Mouse (Mus musculus) hindbrain, embryonic 15.5 days (tissue): Measurements from ENCODE around the gene Dnajc17. TPM values are rescaled to one million over a fixed set of nuclear protein-coding genes. Genes with fewer than 3 reads are reported as not detected.

Experiments used
- ATAC-seq: fragments of 200-750 bp; cut with Nextera tagmentation; 2 replicates; pipeline ENCODE4 v1.8.0; 2017; ENCODE audit warnings: low read depth, moderate number of reproducible peaks, moderate TSS enrichment; ENCODE audit not compliant: low FRiP score
- H3K27ac ChIP-seq: fragments of 300-500 bp; sonication (generic); replicated peaks from 2 replicates; pipeline ENCODE4 v1.5.1; 2015; ENCODE audit warnings: mild to moderate bottlenecking, inconsistent platforms
- H3K27me3 ChIP-seq: fragments of 300-500 bp; sonication (generic); 2 replicates; pipeline ENCODE4 v1.6.1; 2015; ENCODE audit warnings: control low read depth, inconsistent platforms
- H3K36me3 ChIP-seq: fragments of 300-500 bp; sonication (generic); 2 replicates; pipeline ENCODE4 v1.6.1; 2015; ENCODE audit warnings: control low read depth, inconsistent platforms
- H3K4me1 ChIP-seq: fragments of 300-500 bp; sonication (generic); replicated peaks from 2 replicates; pipeline ENCODE4 v1.6.1; 2015; ENCODE audit warnings: control low read depth, inconsistent platforms
- H3K4me2 ChIP-seq: fragments of 300-500 bp; sonication (generic); 2 replicates; pipeline ENCODE4 v1.6.1; 2015; ENCODE audit warnings: moderate library complexity, mild to moderate bottlenecking, inconsistent platforms
- H3K4me3 ChIP-seq: fragments of 300-500 bp; sonication (generic); 2 replicates; pipeline ENCODE4 v1.5.1; 2015; ENCODE audit warnings: mild to moderate bottlenecking, inconsistent platforms
- H3K9ac ChIP-seq: fragments of 300-500 bp; sonication (generic); 2 replicates; pipeline ENCODE4 v1.6.1; 2015; ENCODE audit warnings: inconsistent platforms
- H3K9me3 ChIP-seq: fragments of 300-500 bp; sonication (generic); 2 replicates; pipeline ENCODE4 v1.6.1; 2016; ENCODE audit warnings: control low read depth, inconsistent platforms
- WGBS: fragments of 180-500 bp; shearing (Covaris S2); methylation state at CpG from one replicate; pipeline ENCODE4 v1.1.7; 2015; 5-methylcytosine and 5-hydroxymethylcytosine counted together
- polyA plus RNA-seq: library from polyadenylated mRNA; unstranded; fragments of >200 nt; fragmentation: Nextera tagmentation; extraction: Ambion mirVana; gene quantifications from 2 replicates; pipeline ENCODE4 v1.2.1, GENCODE M21; 2015

Dnajc17 gene
- polyA plus RNA-seq, result 22.6 and 24.8 TPM in 2 replicates

- Histone ChIP-seq H3K4me3 (peak within 1 kb of the TSS; percentile 63), H3K4me2 (peak within 1 kb of the TSS; percentile 74), H3K27me3 (no peaks in the 10 kb centered on the region), H3K9ac (peak within 1 kb of the TSS; percentile 75), H3K27ac (peak within 1 kb of the TSS; percentile 89), H3K9me3 (no peaks in the 10 kb centered on the region), H3K4me1 (peaks cover 25% of the 10 kb centered on the region), H3K36me3 (peaks cover 29% of the 10 kb centered on the region)
- peak; percentile 98 for ATAC-seq
- under 1% methylated on average over 51 of the region's 51 CpGs for WGBS
These were observed at the start of gene Dnajc17, which contains the start of gene Zfyve19 for GRCm38 (mm10) chr2:119208344-119209175. Gene Dnajc17 (minus strand): TSS chr2:119208795. Gene Zfyve19 (plus strand): TSS chr2:119208617.

GRCm38 (mm10) chr2:119254976-119255375, 46.4 kb upstream of the Dnajc17 start:
- Histone ChIP-seq H3K36me3 (no peaks in the 10 kb centered on the region), H3K9me3 (no peaks in the 10 kb centered on the region), H3K4me3 (no peak overlapping the region), H3K4me2 (no peak overlapping the region), H3K27ac (no peak overlapping the region), H3K4me1 (no peaks in the 10 kb centered on the region), H3K27me3 (peaks cover 7% of the 10 kb centered on the region; the same call in 1 of the 2 replicates), H3K9ac (no peak overlapping the region)
- 9% methylated on average over 7 of the region's 7 CpGs for WGBS
- no peak for ATAC-seq

- H3K9me3 ChIP-seq, result no peaks in the 10 kb centered on the region
- H3K4me2 ChIP-seq, result no peak overlapping the region
- ATAC-seq, result peak; percentile 48; the same call in 1 of the 2 replicates
- 17% methylated on average over 11 of the region's 11 CpGs for WGBS
- H3K4me1 ChIP-seq, result no peaks in the 10 kb centered on the region
- no peak overlapping the region for H3K9ac ChIP-seq
- H3K27me3 ChIP-seq, result peaks cover 7% of the 10 kb centered on the region; the same call in 1 of the 2 replicates
- no peak overlapping the region for H3K27ac ChIP-seq
- no peak overlapping the region for H3K4me3 ChIP-seq
- no peaks in the 10 kb centered on the region for H3K36me3 ChIP-seq
These were observed 42.4 kb upstream of the Dnajc17 start for GRCm38 (mm10) chr2:119250826-119251478.

GRCm38 (mm10) chr2:119250377-119250776, 41.8 kb upstream of the Dnajc17 start:
- Histone ChIP-seq H3K4me3 (no peak overlapping the region), H3K36me3 (no peaks in the 10 kb centered on the region), H3K9ac (no peak overlapping the region), H3K9me3 (no peaks in the 10 kb centered on the region), H3K4me1 (no peaks in the 10 kb centered on the region), H3K27me3 (peaks cover 4% of the 10 kb centered on the region; the same call in 1 of the 2 replicates), H3K27ac (no peak overlapping the region), H3K4me2 (no peak overlapping the region)
- ATAC-seq, result no peak
- 63% methylated on average over 5 of the region's 5 CpGs for WGBS

GRCm38 (mm10) chr2:119249592-119250061, 41.0 kb upstream of the Dnajc17 start:
- WGBS, result 76% methylated on average over 4 of the region's 4 CpGs
- no peak overlapping the region for H3K27ac ChIP-seq
- no peaks in the 10 kb centered on the region for H3K4me1 ChIP-seq
- H3K36me3 ChIP-seq, result no peaks in the 10 kb centered on the region
- H3K4me3 ChIP-seq, result no peak overlapping the region
- ATAC-seq, result peak; percentile 34; the same call in 1 of the 2 replicates
- H3K9ac ChIP-seq, result no peak overlapping the region
- peaks cover 4% of the 10 kb centered on the region; the same call in 1 of the 2 replicates for H3K27me3 ChIP-seq
- no peaks in the 10 kb centered on the region for H3K9me3 ChIP-seq
- H3K4me2 ChIP-seq, result no peak overlapping the region

GRCm38 (mm10) chr2:119247904-119248303, 39.3 kb upstream of the Dnajc17 start:
- H3K4me1 ChIP-seq, result no peaks in the 10 kb centered on the region
- H3K27me3 ChIP-seq, result no peaks in the 10 kb centered on the region
- WGBS, result 86% methylated on average over 9 of the region's 9 CpGs
- H3K36me3 ChIP-seq, result no peaks in the 10 kb centered on the region
- H3K9me3 ChIP-seq, result no peaks in the 10 kb centered on the region
- no peak overlapping the region for H3K4me3 ChIP-seq
- no peak overlapping the region for H3K9ac ChIP-seq
- no peak overlapping the region for H3K4me2 ChIP-seq
- ATAC-seq, result no peak
- H3K27ac ChIP-seq, result no peak overlapping the region

GRCm38 (mm10) chr2:119245246-119245645, 36.7 kb upstream of the Dnajc17 start:
- no peak overlapping the region for H3K4me2 ChIP-seq
- H3K4me3 ChIP-seq, result no peak overlapping the region
- H3K4me1 ChIP-seq, result no peaks in the 10 kb centered on the region
- H3K9me3 ChIP-seq, result no peaks in the 10 kb centered on the region
- 89% methylated on average over 7 of the region's 7 CpGs for WGBS
- H3K36me3 ChIP-seq, result no peaks in the 10 kb centered on the region
- H3K9ac ChIP-seq, result no peak overlapping the region
- peaks cover 4% of the 10 kb centered on the region; the same call in 1 of the 2 replicates for H3K27me3 ChIP-seq
- H3K27ac ChIP-seq, result no peak overlapping the region
- ATAC-seq, result no peak

- WGBS, result 84% methylated on average over 9 of the region's 9 CpGs
- H3K27ac ChIP-seq, result no peak overlapping the region
- H3K4me1 ChIP-seq, result peaks cover 5% of the 10 kb centered on the region
- no peak for ATAC-seq
- no peak overlapping the region for H3K9ac ChIP-seq
- peaks cover 31% of the 10 kb centered on the region for H3K27me3 ChIP-seq
- no peaks in the 10 kb centered on the region for H3K36me3 ChIP-seq
- H3K4me2 ChIP-seq, result no peak overlapping the region
- H3K9me3 ChIP-seq, result no peaks in the 10 kb centered on the region
- no peak overlapping the region for H3K4me3 ChIP-seq
These were observed 34.0 kb upstream of the Dnajc17 start for GRCm38 (mm10) chr2:119242548-119242947.

- no peak for ATAC-seq
- Histone ChIP-seq H3K27me3 (peaks cover 49% of the 10 kb centered on the region), H3K9ac (no peak overlapping the region)
These were observed 32.2 kb upstream of the Dnajc17 start for GRCm38 (mm10) chr2:119240819-119241186.

GRCm38 (mm10) chr2:119240075-119240818, 31.7 kb upstream of the Dnajc17 start:
- Histone ChIP-seq H3K36me3 (no peaks in the 10 kb centered on the region), H3K27ac (no peak overlapping the region), H3K4me1 (peaks cover 14% of the 10 kb centered on the region), H3K27me3 (peaks cover 54% of the 10 kb centered on the region), H3K9ac (no peak overlapping the region), H3K4me2 (no peak overlapping the region), H3K9me3 (no peaks in the 10 kb centered on the region), H3K4me3 (no peak overlapping the region)
- ATAC-seq, result no peak
- 63% methylated on average over 4 of the region's 4 CpGs for WGBS

More at GRCm38 (mm10) chr2:119240819-119241186, 32.2 kb upstream of the Dnajc17 start:
- no peaks in the 10 kb centered on the region for H3K36me3 ChIP-seq
- no peak overlapping the region for H3K4me3 ChIP-seq
- H3K4me2 ChIP-seq, result no peak overlapping the region
- no peaks in the 10 kb centered on the region for H3K9me3 ChIP-seq
- peaks cover 14% of the 10 kb centered on the region for H3K4me1 ChIP-seq
- H3K27ac ChIP-seq, result no peak overlapping the region
- WGBS, result 87% methylated on average over 4 of the region's 4 CpGs

GRCm38 (mm10) chr2:119238671-119239070, 30.1 kb upstream of the Dnajc17 start:
- H3K27me3 ChIP-seq, result peaks cover 60% of the 10 kb centered on the region
- H3K4me2 ChIP-seq, result no peak overlapping the region
- H3K27ac ChIP-seq, result no peak overlapping the region
- H3K9me3 ChIP-seq, result no peaks in the 10 kb centered on the region
- no peaks in the 10 kb centered on the region for H3K36me3 ChIP-seq
- H3K4me3 ChIP-seq, result no peak overlapping the region
- no peak for ATAC-seq
- H3K9ac ChIP-seq, result no peak overlapping the region
- WGBS, result 63% methylated on average over 2 of the region's 2 CpGs
- H3K4me1 ChIP-seq, result peaks cover 14% of the 10 kb centered on the region
